Mouse (Mus musculus) layer of hippocampus, adult 8-10 months (tissue): ENCODE measurements around the gene Mterf2. TPM values are rescaled to one million over a fixed set of nuclear protein-coding genes. Genes with fewer than 3 reads are reported as not detected.

ENCODE experiments used
- DNase-seq, 2 experiments: peaks; one replicate each; pipeline ENCODE4 v3.0.0; 2022; ENCODE audit warnings: low spot score in 2 of 2
- total RNA-seq, 4 experiments: library from RNA; stranded (reverse); gene quantifications; 2 replicates each; pipeline ENCODE4 v1.2.4; 2022

The Mterf2 gene
- total RNA-seq: 10 to 100 TPM; 16.3 to 20.9 (median 18.4) TPM

GRCm38 (mm10) chr10:85127395-85128287, at the start of gene Mterf2:
Mterf2 (minus strand) TSS chr10:85128027.
- DNase-seq: peak; percentile 97 to 98

DNA sequence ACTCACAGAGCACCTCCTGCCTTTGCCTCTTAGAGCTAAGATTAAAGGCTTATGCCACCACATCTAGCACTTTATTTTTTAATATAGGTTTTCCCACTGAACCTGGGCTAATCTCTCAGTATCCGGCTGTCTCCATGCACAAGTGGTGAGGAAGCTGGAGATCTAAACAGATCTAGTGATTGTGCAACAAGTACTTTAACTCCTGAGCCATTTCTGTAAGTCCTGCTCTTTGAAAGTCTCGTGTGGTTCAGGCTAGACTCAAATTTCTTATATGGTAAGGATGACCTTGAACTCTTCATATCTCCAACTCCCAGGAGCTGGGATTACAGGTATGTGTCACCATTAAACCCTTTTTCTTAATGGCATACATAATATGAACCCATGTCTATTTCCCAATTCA, 48.8 kb upstream of the Mterf2 start:
- no peak for DNase-seq

DNA sequence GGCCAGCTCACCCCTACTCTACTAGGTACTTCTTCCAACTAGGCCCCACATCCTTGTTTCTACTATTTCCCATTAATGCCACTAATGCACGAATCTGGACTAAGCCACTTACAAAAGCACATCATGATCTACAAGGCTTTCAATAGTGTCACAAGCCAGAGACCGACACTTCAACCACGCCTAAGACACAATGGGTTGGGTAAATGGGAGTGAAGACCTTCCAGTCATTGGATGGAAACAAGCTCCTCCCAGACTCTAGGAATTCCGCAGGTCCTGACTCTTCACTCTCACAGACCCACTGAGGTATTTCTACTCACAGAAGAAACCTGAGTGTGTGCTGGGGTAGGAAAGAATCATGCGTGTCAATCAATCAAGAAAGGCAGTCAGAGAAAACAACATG, 37.5 kb upstream of the Mterf2 start:
- no peak for DNase-seq

DNA sequence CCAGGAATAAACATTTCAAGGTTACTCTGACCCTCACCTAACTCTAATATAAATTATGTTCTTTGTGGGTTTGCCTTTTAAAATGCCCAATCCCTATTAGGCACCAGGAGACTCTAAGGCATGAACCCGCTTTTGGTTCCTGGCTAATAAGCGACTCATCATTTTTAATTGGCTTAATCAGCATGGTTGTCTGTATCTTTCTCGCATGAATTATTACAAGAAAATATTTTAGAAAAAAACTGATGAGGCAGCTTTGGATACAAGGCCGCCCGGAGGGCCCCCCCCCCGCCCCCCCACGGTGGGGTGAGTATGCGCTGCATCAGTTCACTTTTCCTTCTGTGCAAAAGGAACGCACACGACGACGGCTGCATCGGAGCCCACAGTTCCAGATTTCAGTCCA, 37.0 kb upstream of the Mterf2 start:
- no peak for DNase-seq

- no peak for DNase-seq
Observed at GRCm38 (mm10) chr10:85161745-85162351, 34.0 kb upstream of the Mterf2 start.

DNA sequence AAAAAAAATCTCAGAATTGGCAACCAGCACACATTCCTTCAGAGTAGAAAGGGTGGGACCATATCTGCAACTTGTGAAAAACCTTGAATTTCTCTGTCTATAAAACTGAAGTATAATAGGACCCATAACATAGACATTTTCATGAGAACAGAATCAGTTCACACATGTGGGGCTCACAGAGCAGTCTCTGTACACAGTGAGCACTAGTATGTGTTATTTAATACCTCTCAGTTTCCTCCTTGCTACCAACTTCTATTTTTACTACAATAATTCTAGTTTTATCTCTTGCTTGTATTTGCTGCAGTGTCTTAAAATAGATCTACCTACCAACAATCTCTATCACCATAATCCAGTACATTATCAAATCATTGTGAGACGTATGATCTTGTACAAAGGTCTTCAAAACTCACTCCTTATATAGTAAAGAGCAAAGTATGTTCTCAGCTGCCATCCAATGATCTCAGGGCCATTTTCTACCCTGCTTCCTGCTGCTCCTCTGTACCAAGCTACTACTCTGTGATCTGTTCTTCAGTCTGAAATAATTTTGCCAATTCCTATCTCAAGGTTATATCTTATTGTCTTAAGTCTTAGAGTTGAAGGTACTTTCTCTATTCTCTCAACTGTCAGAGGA, 32.3 kb upstream of the Mterf2 start:
- DNase-seq: no peak

GRCm38 (mm10) chr10:85157451-85157850, 29.6 kb upstream of the Mterf2 start:
- DNase-seq: no peak

GRCm38 (mm10) chr10:85154195-85154594, 26.4 kb upstream of the Mterf2 start:
- DNase-seq: peak; percentile 13 to 65

DNA sequence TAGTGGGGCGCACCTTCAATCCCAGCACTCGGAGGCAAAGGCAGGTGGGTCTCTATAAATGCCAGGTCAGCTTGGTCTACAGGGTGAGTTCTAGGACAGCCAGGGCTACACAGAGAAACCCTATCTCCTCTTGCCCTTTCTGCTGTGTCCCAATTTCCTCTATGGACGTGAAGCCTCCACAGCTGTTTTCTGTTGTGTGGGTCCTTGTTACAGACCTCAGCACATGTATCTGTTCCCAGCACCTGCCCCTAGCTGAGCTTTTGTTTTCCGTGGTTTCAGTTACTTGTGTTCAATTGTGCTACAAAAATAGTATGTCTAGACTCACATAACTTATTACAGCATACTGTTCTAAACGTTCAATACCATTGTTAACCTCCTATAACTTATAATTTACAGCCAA, 21.4 kb upstream of the Mterf2 start:
- DNase-seq: no peak

GRCm38 (mm10) chr10:85146282-85146681, 18.5 kb upstream of the Mterf2 start:
- no peak for DNase-seq

GRCm38 (mm10) chr10:85141465-85141864, 13.6 kb upstream of the Mterf2 start:
- no peak for DNase-seq

DNA sequence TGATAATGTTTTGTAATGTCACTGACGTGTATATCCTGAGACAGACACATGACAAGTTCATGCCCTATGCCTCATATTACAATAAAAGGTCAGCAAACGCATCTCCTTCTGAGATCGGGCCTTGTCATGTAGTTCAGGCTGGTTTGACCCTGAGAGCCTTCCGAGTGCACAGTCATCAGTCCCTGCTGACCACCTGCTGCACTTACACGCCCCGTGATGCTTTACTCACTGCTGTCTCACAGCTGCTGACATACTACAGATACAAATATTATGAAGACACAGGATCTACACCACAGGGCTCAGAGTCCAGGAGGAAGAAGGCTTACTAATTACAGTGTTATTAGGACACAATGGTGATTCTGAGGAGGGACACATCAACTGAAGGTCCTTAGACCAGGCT, 8.7 kb upstream of the Mterf2 start:
- DNase-seq: no peak

- no peak for DNase-seq
Observed at GRCm38 (mm10) chr10:85128453-85128852, 626 bp upstream of the Mterf2 start.

- no peak for DNase-seq
Observed at GRCm38 (mm10) chr10:85125184-85125583, 2.6 kb downstream of the Mterf2 start.

DNA sequence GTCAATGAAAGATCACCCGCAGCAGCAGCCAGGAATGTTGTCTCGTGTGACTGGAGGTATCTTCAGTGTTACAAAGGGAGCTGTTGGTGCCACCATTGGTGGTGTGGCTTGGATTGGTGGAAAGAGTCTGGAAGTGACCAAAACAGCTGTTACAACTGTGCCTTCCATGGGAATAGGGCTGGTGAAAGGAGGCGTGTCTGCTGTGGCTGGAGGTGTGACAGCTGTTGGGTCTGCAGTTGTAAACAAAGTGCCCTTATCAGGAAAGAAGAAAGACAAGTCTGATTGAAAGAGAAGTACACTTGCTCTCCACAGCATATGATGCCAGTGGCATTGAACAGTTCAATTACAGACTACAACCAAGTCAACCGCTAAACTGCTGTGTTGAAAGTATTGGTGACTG, 13.4 kb downstream of the Mterf2 start:
- DNase-seq: no peak

- no peak for DNase-seq
Observed at GRCm38 (mm10) chr10:85103085-85103885, 24.5 kb downstream of the Mterf2 start.

DNA sequence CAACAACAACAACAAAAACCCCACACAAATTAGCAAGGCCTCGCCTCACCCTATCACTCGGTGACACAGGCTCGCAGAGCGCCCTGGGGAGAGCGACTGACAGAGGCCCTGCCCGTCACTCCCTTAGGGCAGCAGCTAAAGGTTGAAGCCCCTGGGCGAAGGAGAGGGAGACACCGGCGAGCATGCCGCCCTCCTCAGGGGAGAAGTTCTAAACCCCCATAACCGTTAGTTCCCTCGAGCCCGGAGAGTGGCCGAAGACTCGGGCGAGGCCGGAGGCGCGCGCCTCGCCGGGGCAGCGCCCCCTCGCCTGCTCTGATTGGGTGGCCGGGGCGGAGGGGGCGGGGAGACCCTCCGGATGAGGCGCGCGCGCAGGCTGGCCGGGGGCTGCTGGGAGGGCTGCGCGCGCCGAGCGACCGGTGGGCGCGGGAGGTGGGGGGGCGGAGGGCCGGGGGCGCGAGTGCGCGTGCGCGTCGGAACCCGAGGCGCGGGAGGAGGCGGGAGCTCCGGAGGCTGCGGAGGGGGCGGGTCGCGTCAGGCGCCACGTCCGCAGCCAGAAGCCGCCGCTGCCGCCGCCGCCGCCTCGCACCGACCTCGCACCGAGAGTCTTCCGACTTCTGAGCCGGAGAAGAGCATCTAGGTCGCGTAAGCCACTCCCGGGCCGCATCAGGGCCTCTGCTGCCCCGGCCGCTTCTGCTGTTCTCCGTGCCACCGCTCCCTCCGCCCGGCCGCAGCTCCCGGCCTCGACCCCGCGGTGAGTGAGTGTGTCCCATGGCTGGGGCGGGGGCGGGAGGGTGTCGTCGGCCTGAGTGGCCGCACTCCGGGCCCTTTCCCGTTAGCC, 25.4 kb downstream of the Mterf2 start, which contains the start of the genes Fhl4 and Tmem263:
Gene Fhl4, minus strand, starts transcription at position 249 of the 838 bp plus-strand sequence.
Gene Tmem263, plus strand, starts transcription at position 381 of the 838 bp plus-strand sequence.
- DNase-seq: peak; percentile 37 to 58

DNA sequence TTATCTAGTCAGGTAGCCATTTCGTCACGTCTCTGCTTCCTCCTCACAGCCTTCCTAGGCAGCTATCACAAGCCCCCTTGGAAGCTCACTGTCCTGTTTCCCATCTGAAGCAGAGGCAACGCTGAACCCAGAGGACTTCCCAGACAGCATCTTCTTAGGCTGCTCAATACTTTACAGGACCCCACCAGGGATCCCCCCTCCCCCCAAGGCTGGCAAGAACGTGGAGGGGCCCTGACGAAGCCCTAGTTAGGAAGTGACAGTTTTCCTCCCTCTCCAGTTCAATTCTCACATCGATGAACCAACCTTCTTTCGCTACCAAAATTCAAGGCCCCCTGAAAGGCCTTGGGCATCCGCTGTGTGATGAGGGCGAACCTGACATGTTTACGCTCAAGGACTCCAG, 26.0 kb downstream of the Mterf2 start:
- no peak for DNase-seq

DNA sequence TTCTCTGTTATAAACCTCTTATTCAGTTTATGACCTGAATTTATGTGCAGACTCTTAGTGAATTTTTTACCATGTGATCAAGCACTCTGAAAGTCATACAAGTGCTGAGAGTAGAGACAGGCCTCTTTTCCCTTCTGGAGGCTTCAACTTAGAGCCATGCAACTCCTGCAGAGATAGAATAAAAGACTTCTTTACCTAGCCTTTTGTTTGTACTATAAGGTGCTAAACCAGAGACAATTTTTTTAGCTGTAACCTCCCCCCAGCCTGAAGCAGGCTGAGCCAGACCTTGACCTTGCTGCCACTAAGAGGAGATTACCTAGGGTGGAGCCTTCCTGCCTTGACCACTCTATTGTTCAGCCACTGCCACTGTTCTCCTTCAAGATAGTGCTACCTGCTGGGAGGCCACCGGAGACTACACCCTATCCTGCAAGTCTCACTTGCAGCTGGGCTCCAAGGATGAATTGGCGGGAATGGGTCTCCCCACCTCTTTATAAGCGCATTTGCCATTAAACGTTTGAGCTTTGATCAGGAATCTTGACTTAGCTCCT, 56.1 kb downstream of the Mterf2 start:
- DNase-seq: no peak
